Mouse (Mus musculus) WW6 (cell line): ENCODE data around the gene Zfp598.

Experiments
- DNase-seq: peaks from one replicate; pipeline ENCODE4 v3.0.0-alpha.2; 2013; ENCODE audit warnings: low read depth, low spot score

The Zfp598 gene

GRCm38 (mm10) chr17:24669545-24670245 lies at the start of gene Zfp598:
Gene Zfp598 (plus strand): TSS chr17:24669687.
- DNase-seq = peak; percentile 83

GRCm38 (mm10) chr17:24625472-24625871 lies 44.0 kb upstream of the Zfp598 start:
- DNase-seq = no peak

GRCm38 (mm10) chr17:24628646-24629045 lies 40.8 kb upstream of the Zfp598 start:
- DNase-seq = no peak

- DNase-seq = no peak
Observed at GRCm38 (mm10) chr17:24630072-24630471, 39.4 kb upstream of the Zfp598 start.

- DNase-seq = peak; percentile 79
Observed at GRCm38 (mm10) chr17:24632167-24632812, 37.2 kb upstream of the Zfp598 start, which contains the start of the genes Tsc2 and Nthl1. Gene Tsc2 (minus strand): TSS chr17:24632630. Gene Nthl1 (plus strand): TSS chr17:24632680.

- DNase-seq = no peak
Observed at GRCm38 (mm10) chr17:24632813-24633449, 36.6 kb upstream of the Zfp598 start.

- DNase-seq = no peak
Observed at GRCm38 (mm10) chr17:24633831-24634230, 35.7 kb upstream of the Zfp598 start.

GRCm38 (mm10) chr17:24635024-24635423 lies 34.5 kb upstream of the Zfp598 start:
- no peak for DNase-seq

GRCm38 (mm10) chr17:24635694-24636093 lies 33.8 kb upstream of the Zfp598 start:
- no peak for DNase-seq

GRCm38 (mm10) chr17:24636781-24637481 lies 32.6 kb upstream of the Zfp598 start:
- no peak for DNase-seq

- DNase-seq = no peak
Observed at GRCm38 (mm10) chr17:24638214-24638613, 31.3 kb upstream of the Zfp598 start.

GRCm38 (mm10) chr17:24638840-24639239 lies 30.6 kb upstream of the Zfp598 start:
- DNase-seq = no peak

- no peak for DNase-seq
Observed at GRCm38 (mm10) chr17:24639571-24639988, 29.9 kb upstream of the Zfp598 start.

- no peak for DNase-seq
Observed at GRCm38 (mm10) chr17:24640119-24640518, 29.4 kb upstream of the Zfp598 start.

GRCm38 (mm10) chr17:24640581-24640980 lies 28.9 kb upstream of the Zfp598 start:
- no peak for DNase-seq

GRCm38 (mm10) chr17:24641944-24642343 lies 27.5 kb upstream of the Zfp598 start:
- DNase-seq = no peak

- DNase-seq = no peak
Observed at GRCm38 (mm10) chr17:24642791-24643343, 26.6 kb upstream of the Zfp598 start.

- DNase-seq = no peak
Observed at GRCm38 (mm10) chr17:24644030-24644715, 25.3 kb upstream of the Zfp598 start.

GRCm38 (mm10) chr17:24644875-24645721 lies 24.4 kb upstream of the Zfp598 start:
- DNase-seq = no peak

- DNase-seq = no peak
Observed at GRCm38 (mm10) chr17:24645916-24646315, 23.6 kb upstream of the Zfp598 start.
